Mouse (Mus musculus): Measurements from ENCODE around the gene Dpm1.

The Dpm1 gene

GRCm38 (mm10) chr2:168229116-168230025 lies 1.0 kb downstream of the Dpm1 start:
- DNase-seq (ENCODE audit: low spot score): no peak

GRCm38 (mm10) chr2:168223326-168223725 lies 7.1 kb downstream of the Dpm1 start:
- no peak for DNase-seq (ENCODE audit: low spot score)

- DNase-seq (ENCODE audit: low spot score): no peak
Observed at GRCm38 (mm10) chr2:168213788-168214397, 16.5 kb downstream of the Dpm1 start.

- no peak for DNase-seq (ENCODE audit: low spot score)
Observed at GRCm38 (mm10) chr2:168207883-168208282, 22.5 kb downstream of the Dpm1 start.

GRCm38 (mm10) chr2:168206725-168207644 lies 23.4 kb downstream of the Dpm1 start, which contains the start of gene Adnp:
Gene Adnp (minus strand): TSS chr2:168207112.
- peak; percentile 99 for DNase-seq (ENCODE audit: low spot score)

GRCm38 (mm10) chr2:168205681-168206631 lies 24.4 kb downstream of the Dpm1 start:
- DNase-seq (ENCODE audit: low spot score): peak; percentile 42

- DNase-seq (ENCODE audit: low spot score): peak; percentile 96
Observed at GRCm38 (mm10) chr2:168205265-168205664, 25.1 kb downstream of the Dpm1 start.

GRCm38 (mm10) chr2:168204476-168204999 lies 25.9 kb downstream of the Dpm1 start:
- no peak for DNase-seq (ENCODE audit: low spot score)

- no peak for DNase-seq (ENCODE audit: low spot score)
Observed at GRCm38 (mm10) chr2:168200014-168200691, 30.2 kb downstream of the Dpm1 start.

- DNase-seq (ENCODE audit: low spot score): no peak
Observed at GRCm38 (mm10) chr2:168199476-168199875, 30.9 kb downstream of the Dpm1 start.

GRCm38 (mm10) chr2:168198421-168198820 lies 32.0 kb downstream of the Dpm1 start:
- DNase-seq (ENCODE audit: low spot score): peak; percentile 33

GRCm38 (mm10) chr2:168195721-168196120 lies 34.7 kb downstream of the Dpm1 start:
- no peak for DNase-seq (ENCODE audit: low spot score)

- DNase-seq (ENCODE audit: low spot score): no peak
Observed at GRCm38 (mm10) chr2:168193685-168194084, 36.7 kb downstream of the Dpm1 start.

- DNase-seq (ENCODE audit: low spot score): no peak
Observed at GRCm38 (mm10) chr2:168191856-168192255, 38.5 kb downstream of the Dpm1 start.

GRCm38 (mm10) chr2:168175946-168176345 lies 54.4 kb downstream of the Dpm1 start:
- no peak for DNase-seq (ENCODE audit: low spot score)

GRCm38 (mm10) chr2:168170167-168170685 lies 60.2 kb downstream of the Dpm1 start:
- DNase-seq (ENCODE audit: low spot score): peak; percentile 55

- no peak for DNase-seq (ENCODE audit: low spot score)
Observed at GRCm38 (mm10) chr2:168169800-168170113, 60.6 kb downstream of the Dpm1 start.

- peak; percentile 47 for DNase-seq (ENCODE audit: low spot score)
Observed at GRCm38 (mm10) chr2:168168892-168169799, 61.2 kb downstream of the Dpm1 start.

GRCm38 (mm10) chr2:168167781-168168180 lies 62.6 kb downstream of the Dpm1 start:
- no peak for DNase-seq (ENCODE audit: low spot score)

All from retina, embryonic 14.5 days (tissue).